Mouse (Mus musculus): Measurements from ENCODE around the gene Ube2m. TPM values are rescaled to one million over a fixed set of nuclear protein-coding genes. Genes with fewer than 3 reads are reported as not detected.
A peak's percentile ranks its signal among the peaks of the same experiment; 100 is the strongest.

The Ube2m gene
- polyA plus RNA-seq, 1 experiment from 2014 or later = 148 TPM

- WGBS (ENCODE audit: insufficient replicate concordance) = 6% methylated on average over 88 of the region's 88 CpGs
- peaks cover 30% of the 10 kb centered on the region for H3K4me1 ChIP-seq
- peaks cover 54% of the 10 kb centered on the region for H3K27me3 ChIP-seq (replicated peaks)
- H3K4me3 ChIP-seq = peak overlapping the region; percentile 49
- H3K36me3 ChIP-seq = no peaks in the 10 kb centered on the region
- no peak overlapping the region for H3K27ac ChIP-seq
- ATAC-seq = no peak
- H3K9me3 ChIP-seq (replicated peaks) = no peaks in the 10 kb centered on the region
- H3K9ac ChIP-seq = peak overlapping the region; percentile 22
- peak overlapping the region; percentile 74 for H3K4me2 ChIP-seq
Observed at GRCm38 (mm10) chr7:13043445-13044253, 5.6 kb upstream of the Ube2m start.

- Histone ChIP-seq H3K27ac (no peak overlapping the region), H3K27me3 (replicated peaks) (peaks cover 54% of the 10 kb centered on the region), H3K4me3 (peak overlapping the region; percentile 49), H3K36me3 (no peaks in the 10 kb centered on the region), H3K9ac (no peak overlapping the region), H3K4me2 (peak overlapping the region; percentile 74), H3K9me3 (replicated peaks) (no peaks in the 10 kb centered on the region), H3K4me1 (peaks cover 33% of the 10 kb centered on the region)
- ATAC-seq = no peak
- WGBS (ENCODE audit: insufficient replicate concordance) = 48% methylated on average over 16 of the region's 16 CpGs
Observed at GRCm38 (mm10) chr7:13043120-13043444, 5.0 kb upstream of the Ube2m start.

GRCm38 (mm10) chr7:13042511-13042910 is 4.4 kb upstream of the Ube2m start:
- no peak for ATAC-seq

GRCm38 (mm10) chr7:13041256-13041655 is 3.2 kb upstream of the Ube2m start:
- Histone ChIP-seq H3K27ac (no peak overlapping the region), H3K9ac (no peak overlapping the region), H3K4me1 (peaks cover 40% of the 10 kb centered on the region), H3K4me2 (no peak overlapping the region), H3K4me3 (no peak overlapping the region), H3K36me3 (peaks cover 3% of the 10 kb centered on the region), H3K9me3 (replicated peaks) (no peaks in the 10 kb centered on the region), H3K27me3 (replicated peaks) (peaks cover 54% of the 10 kb centered on the region)
- ATAC-seq = no peak
- 48% methylated on average over 1 of the region's 1 CpGs for WGBS (ENCODE audit: insufficient replicate concordance)

More at GRCm38 (mm10) chr7:13042511-13042910, 4.4 kb upstream of the Ube2m start:
- Histone ChIP-seq H3K4me3 (no peak overlapping the region), H3K4me1 (peaks cover 33% of the 10 kb centered on the region), H3K9me3 (replicated peaks) (no peaks in the 10 kb centered on the region), H3K27ac (no peak overlapping the region), H3K4me2 (no peak overlapping the region), H3K36me3 (no peaks in the 10 kb centered on the region), H3K9ac (no peak overlapping the region), H3K27me3 (replicated peaks) (peaks cover 54% of the 10 kb centered on the region)
- WGBS (ENCODE audit: insufficient replicate concordance) = 68% methylated on average over 6 of the region's 6 CpGs

- 31% methylated on average over 1 of the region's 1 CpGs for WGBS (ENCODE audit: insufficient replicate concordance)
- H3K9ac ChIP-seq = peak overlapping the region; percentile 94
- peak overlapping the region; percentile 98 for H3K27ac ChIP-seq
- peak overlapping the region; percentile 81 for H3K4me3 ChIP-seq
- no peaks in the 10 kb centered on the region for H3K9me3 ChIP-seq (replicated peaks)
- H3K27me3 ChIP-seq (replicated peaks) = peaks cover 37% of the 10 kb centered on the region
- peak overlapping the region; percentile 81 for H3K4me2 ChIP-seq
- peaks cover 19% of the 10 kb centered on the region for H3K36me3 ChIP-seq
- no peak for ATAC-seq
- peaks cover 50% of the 10 kb centered on the region for H3K4me1 ChIP-seq
Observed at GRCm38 (mm10) chr7:13039181-13039580, 1.1 kb upstream of the Ube2m start.

- peak overlapping the region; percentile 94 for H3K9ac ChIP-seq
- no peak for ATAC-seq
- no peaks in the 10 kb centered on the region for H3K9me3 ChIP-seq (replicated peaks)
- WGBS (ENCODE audit: insufficient replicate concordance) = 13% methylated on average over 15 of the region's 15 CpGs
- peak overlapping the region; percentile 81 for H3K4me3 ChIP-seq
- peaks cover 32% of the 10 kb centered on the region for H3K27me3 ChIP-seq (replicated peaks)
- H3K36me3 ChIP-seq = peaks cover 21% of the 10 kb centered on the region
- H3K4me2 ChIP-seq = peak overlapping the region; percentile 81
- peak overlapping the region; percentile 98 for H3K27ac ChIP-seq
- peaks cover 49% of the 10 kb centered on the region for H3K4me1 ChIP-seq
Observed at GRCm38 (mm10) chr7:13038621-13039169, 620 bp upstream of the Ube2m start.

- H3K9me3 ChIP-seq (replicated peaks) = no peaks in the 10 kb centered on the region
- peak overlapping the region; percentile 81 for H3K4me2 ChIP-seq
- H3K9ac ChIP-seq = peak overlapping the region; percentile 94
- peaks cover 19% of the 10 kb centered on the region for H3K27me3 ChIP-seq (replicated peaks)
- WGBS (ENCODE audit: insufficient replicate concordance) = 1% methylated on average over 30 of the region's 33 CpGs
- ATAC-seq = peak; percentile 12
- peaks cover 57% of the 10 kb centered on the region for H3K4me1 ChIP-seq
- peak overlapping the region; percentile 81 for H3K4me3 ChIP-seq
- H3K36me3 ChIP-seq = peaks cover 35% of the 10 kb centered on the region
- H3K27ac ChIP-seq = peak overlapping the region; percentile 98
Observed at GRCm38 (mm10) chr7:13037366-13037765, 709 bp downstream of the Ube2m start.

- Histone ChIP-seq H3K9me3 (replicated peaks) (no peaks in the 10 kb centered on the region), H3K4me3 (peak overlapping the region; percentile 81), H3K9ac (peak overlapping the region; percentile 94), H3K4me2 (peak overlapping the region; percentile 81), H3K36me3 (peaks cover 40% of the 10 kb centered on the region), H3K27ac (peak overlapping the region; percentile 98), H3K4me1 (peaks cover 58% of the 10 kb centered on the region), H3K27me3 (replicated peaks) (peaks cover 14% of the 10 kb centered on the region)
- ATAC-seq = no peak
- 22% methylated on average over 4 of the region's 4 CpGs for WGBS (ENCODE audit: insufficient replicate concordance)
Observed at GRCm38 (mm10) chr7:13036806-13037205, 1.3 kb downstream of the Ube2m start.

GRCm38 (mm10) chr7:13035211-13035855 is 2.7 kb downstream of the Ube2m start:
- H3K4me2 ChIP-seq = peak overlapping the region; percentile 81
- peak overlapping the region; percentile 86 for H3K4me3 ChIP-seq
- peaks cover 55% of the 10 kb centered on the region for H3K36me3 ChIP-seq
- H3K4me1 ChIP-seq = peaks cover 58% of the 10 kb centered on the region
- H3K27me3 ChIP-seq (replicated peaks) = no peaks in the 10 kb centered on the region
- 80% methylated on average over 17 of the region's 17 CpGs for WGBS (ENCODE audit: insufficient replicate concordance)
- no peaks in the 10 kb centered on the region for H3K9me3 ChIP-seq (replicated peaks)
- ATAC-seq = no peak
- peak overlapping the region; percentile 89 for H3K9ac ChIP-seq
- peak overlapping the region; percentile 98 for H3K27ac ChIP-seq

GRCm38 (mm10) chr7:13034148-13034977 is 3.7 kb downstream of the Ube2m start, which contains the start of gene Chmp2a:
TSS of gene Chmp2a (minus strand) at chr7:13034807.
- peak within 1 kb of the TSS; percentile 86 for H3K4me3 ChIP-seq
- H3K4me2 ChIP-seq = peak within 1 kb of the TSS; percentile 81
- peaks cover 51% of the 10 kb centered on the region for H3K4me1 ChIP-seq
- under 1% methylated on average over 45 of the region's 45 CpGs for WGBS (ENCODE audit: insufficient replicate concordance)
- H3K27me3 ChIP-seq (replicated peaks) = no peaks in the 10 kb centered on the region
- H3K9ac ChIP-seq = peak within 1 kb of the TSS; percentile 89
- H3K27ac ChIP-seq = peak within 1 kb of the TSS; percentile 98
- no peaks in the 10 kb centered on the region for H3K9me3 ChIP-seq (replicated peaks)
- peak; percentile 78 for ATAC-seq
- H3K36me3 ChIP-seq = peaks cover 65% of the 10 kb centered on the region

- H3K27me3 ChIP-seq (replicated peaks) = no peaks in the 10 kb centered on the region
- peaks cover 44% of the 10 kb centered on the region for H3K4me1 ChIP-seq
- H3K9ac ChIP-seq = peak overlapping the region; percentile 89
- H3K4me2 ChIP-seq = peak overlapping the region; percentile 81
- WGBS (ENCODE audit: insufficient replicate concordance) = 45% methylated on average over 13 of the region's 13 CpGs
- peak overlapping the region; percentile 86 for H3K4me3 ChIP-seq
- H3K27ac ChIP-seq = peak overlapping the region; percentile 98
- ATAC-seq = no peak
- no peaks in the 10 kb centered on the region for H3K9me3 ChIP-seq (replicated peaks)
- peaks cover 72% of the 10 kb centered on the region for H3K36me3 ChIP-seq
Observed at GRCm38 (mm10) chr7:13033451-13034147, 4.5 kb downstream of the Ube2m start.
